Mouse (Mus musculus) neural tube, embryonic 12.5 days (tissue): ENCODE measurements at regions not wholly inside any gene's neighbourhood (a gene's known extent, or its start where the extent isn't known, plus 50 kb on each side); places are given as distances from the start of the nearest gene placed in this dataset.

ENCODE experiments used
- ATAC-seq: fragments of 200-750 bp; cut with Nextera tagmentation; 2 replicates; pipeline ENCODE4 v1.8.0; 2017; ENCODE audit warnings: low read depth, mild to moderate bottlenecking, moderate TSS enrichment, moderate library complexity; ENCODE audit not compliant: low FRiP score
- H3K27ac ChIP-seq: fragments of 300-500 bp; sonication (generic); 2 replicates; pipeline ENCODE4 v1.5.1; 2016
- H3K27me3 ChIP-seq: fragments of 300-500 bp; sonication (generic); replicated peaks from 2 replicates; pipeline ENCODE4 v1.6.1; 2016; ENCODE audit warnings: mild to moderate bottlenecking
- H3K36me3 ChIP-seq: fragments of 300-500 bp; sonication (generic); 2 replicates; pipeline ENCODE4 v1.6.1; 2016; ENCODE audit warnings: mild to moderate bottlenecking
- H3K4me1 ChIP-seq: fragments of 300-500 bp; sonication (generic); 2 replicates; pipeline ENCODE4 v1.6.1; 2016
- H3K4me2 ChIP-seq: fragments of 300-500 bp; sonication (generic); replicated peaks from 2 replicates; pipeline ENCODE4 v1.6.1; 2016; ENCODE audit warnings: mild to moderate bottlenecking
- H3K4me3 ChIP-seq: fragments of 300-500 bp; sonication (generic); 2 replicates; pipeline ENCODE4 v1.5.1; 2016
- H3K9ac ChIP-seq: fragments of 300-500 bp; sonication (generic); 2 replicates; pipeline ENCODE4 v1.6.1; 2016; ENCODE audit warnings: mild to moderate bottlenecking
- H3K9me3 ChIP-seq: fragments of 300-500 bp; sonication (generic); 2 replicates; pipeline ENCODE4 v1.6.1; 2016; ENCODE audit warnings: mild to moderate bottlenecking
- WGBS: fragments of 180-500 bp; shearing (Covaris S2); methylation state at CpG from one replicate; pipeline ENCODE4 v1.1.7; 2016; 5-methylcytosine and 5-hydroxymethylcytosine counted together

- no peak overlapping the region for H3K27ac ChIP-seq
- no peak overlapping the region for H3K4me3 ChIP-seq
- H3K36me3 ChIP-seq, result no peaks in the 10 kb centered on the region
- H3K4me1 ChIP-seq, result peaks cover 20% of the 10 kb centered on the region; the same call in 1 of the 2 replicates
- ATAC-seq, result no peak
- no peaks in the 10 kb centered on the region for H3K27me3 ChIP-seq
- no peaks in the 10 kb centered on the region for H3K9me3 ChIP-seq
- no peak overlapping the region for H3K9ac ChIP-seq
- WGBS, result 83% methylated on average over 4 of the region's 4 CpGs
- H3K4me2 ChIP-seq, result no peak overlapping the region
These were observed 137.2 kb upstream of the Noct start for GRCm38 (mm10) chr3:51087076-51087475.

GRCm38 (mm10) chr3:51089036-51089669, 135.1 kb upstream of the Noct start:
- no peak overlapping the region for H3K27ac ChIP-seq
- H3K36me3 ChIP-seq, result no peaks in the 10 kb centered on the region
- WGBS, result 56% methylated on average over 10 of the region's 10 CpGs
- no peak overlapping the region for H3K4me3 ChIP-seq
- H3K27me3 ChIP-seq, result no peaks in the 10 kb centered on the region
- peaks cover 16% of the 10 kb centered on the region; the same call in 1 of the 2 replicates for H3K4me1 ChIP-seq
- no peaks in the 10 kb centered on the region for H3K9me3 ChIP-seq
- peak; percentile 51 for ATAC-seq
- H3K4me2 ChIP-seq, result 0 out of 2 replicates have a peak overlapping the region, but pooled peaks have one; percentile 7
- no peak overlapping the region for H3K9ac ChIP-seq

GRCm38 (mm10) chr3:51091478-51091877, 132.8 kb upstream of the Noct start:
- 60% methylated on average over 4 of the region's 4 CpGs for WGBS
- Histone ChIP-seq H3K9ac (no peak overlapping the region), H3K4me1 (peaks cover 27% of the 10 kb centered on the region), H3K27ac (no peak overlapping the region), H3K4me2 (no peak overlapping the region), H3K4me3 (no peak overlapping the region), H3K36me3 (no peaks in the 10 kb centered on the region), H3K9me3 (no peaks in the 10 kb centered on the region), H3K27me3 (no peaks in the 10 kb centered on the region)
- no peak for ATAC-seq

GRCm38 (mm10) chr3:51092079-51093028, 131.9 kb upstream of the Noct start:
- no peaks in the 10 kb centered on the region for H3K27me3 ChIP-seq
- H3K36me3 ChIP-seq, result no peaks in the 10 kb centered on the region
- ATAC-seq, result no peak
- no peak overlapping the region for H3K27ac ChIP-seq
- H3K4me3 ChIP-seq, result no peak overlapping the region
- no peak overlapping the region for H3K4me2 ChIP-seq
- peaks cover 26% of the 10 kb centered on the region for H3K4me1 ChIP-seq
- 86% methylated on average over 12 of the region's 12 CpGs for WGBS
- H3K9ac ChIP-seq, result no peak overlapping the region
- H3K9me3 ChIP-seq, result no peaks in the 10 kb centered on the region

- no peak overlapping the region for H3K4me3 ChIP-seq
- peak overlapping the region; percentile 46; the same call in 1 of the 2 replicates for H3K27ac ChIP-seq
- H3K9ac ChIP-seq, result no peak overlapping the region
- H3K36me3 ChIP-seq, result no peaks in the 10 kb centered on the region
- peak overlapping the region; percentile 12; the same call in 1 of the 2 replicates for H3K4me2 ChIP-seq
- WGBS, result 31% methylated on average over 14 of the region's 14 CpGs
- peak; percentile 51; the same call in 1 of the 2 replicates for ATAC-seq
- H3K9me3 ChIP-seq, result no peaks in the 10 kb centered on the region
- H3K27me3 ChIP-seq, result no peaks in the 10 kb centered on the region
- H3K4me1 ChIP-seq, result peaks cover 13% of the 10 kb centered on the region
These were observed 128.3 kb upstream of the Noct start for GRCm38 (mm10) chr3:51095847-51096447.

GRCm38 (mm10) chr3:51096545-51096944, 127.7 kb upstream of the Noct start:
- WGBS, result 35% methylated on average over 6 of the region's 6 CpGs
- Histone ChIP-seq H3K4me1 (peaks cover 13% of the 10 kb centered on the region), H3K9me3 (no peaks in the 10 kb centered on the region), H3K4me2 (peak overlapping the region; percentile 12; the same call in 1 of the 2 replicates), H3K36me3 (no peaks in the 10 kb centered on the region), H3K27me3 (no peaks in the 10 kb centered on the region), H3K4me3 (no peak overlapping the region), H3K27ac (no peak overlapping the region), H3K9ac (no peak overlapping the region)
- ATAC-seq, result no peak

- 86% methylated on average over 10 of the region's 10 CpGs for WGBS
- H3K27me3 ChIP-seq, result no peaks in the 10 kb centered on the region
- no peak overlapping the region for H3K4me2 ChIP-seq
- no peak for ATAC-seq
- no peak overlapping the region for H3K27ac ChIP-seq
- H3K9ac ChIP-seq, result no peak overlapping the region
- H3K36me3 ChIP-seq, result no peaks in the 10 kb centered on the region
- no peaks in the 10 kb centered on the region for H3K9me3 ChIP-seq
- peaks cover 13% of the 10 kb centered on the region for H3K4me1 ChIP-seq
- no peak overlapping the region for H3K4me3 ChIP-seq
These were observed 126.9 kb upstream of the Noct start for GRCm38 (mm10) chr3:51097362-51097761.

GRCm38 (mm10) chr3:51099966-51100365, 124.3 kb upstream of the Noct start:
- Histone ChIP-seq H3K4me3 (no peak overlapping the region), H3K27ac (no peak overlapping the region), H3K36me3 (no peaks in the 10 kb centered on the region), H3K9ac (no peak overlapping the region), H3K4me2 (no peak overlapping the region), H3K4me1 (peaks cover 13% of the 10 kb centered on the region), H3K9me3 (no peaks in the 10 kb centered on the region), H3K27me3 (no peaks in the 10 kb centered on the region)
- 90% methylated on average over 7 of the region's 7 CpGs for WGBS
- ATAC-seq, result no peak

- Histone ChIP-seq H3K9ac (no peak overlapping the region), H3K4me3 (no peak overlapping the region)
These were observed 115.5 kb upstream of the Noct start for GRCm38 (mm10) chr3:51108639-51109202.

GRCm38 (mm10) chr3:51111241-51111640, 113.0 kb upstream of the Noct start:
- WGBS, result 93% methylated on average over 11 of the region's 11 CpGs
- no peak overlapping the region for H3K4me2 ChIP-seq

More at GRCm38 (mm10) chr3:51108639-51109202, 115.5 kb upstream of the Noct start:
- Histone ChIP-seq H3K9me3 (no peaks in the 10 kb centered on the region), H3K36me3 (no peaks in the 10 kb centered on the region), H3K27ac (no peak overlapping the region), H3K27me3 (no peaks in the 10 kb centered on the region), H3K4me2 (no peak overlapping the region), H3K4me1 (no peaks in the 10 kb centered on the region)
- ATAC-seq, result no peak
- 44% methylated on average over 12 of the region's 12 CpGs for WGBS

GRCm38 (mm10) chr3:51112351-51112750, 111.9 kb upstream of the Noct start:
- WGBS, result 84% methylated on average over 3 of the region's 3 CpGs
- Histone ChIP-seq H3K27ac (no peak overlapping the region), H3K4me1 (no peaks in the 10 kb centered on the region), H3K4me2 (no peak overlapping the region), H3K36me3 (no peaks in the 10 kb centered on the region), H3K27me3 (no peaks in the 10 kb centered on the region), H3K9me3 (no peaks in the 10 kb centered on the region), H3K9ac (no peak overlapping the region), H3K4me3 (no peak overlapping the region)
- no peak for ATAC-seq

More at GRCm38 (mm10) chr3:51111241-51111640, 113.0 kb upstream of the Noct start:
- Histone ChIP-seq H3K9ac (no peak overlapping the region), H3K36me3 (no peaks in the 10 kb centered on the region), H3K4me3 (no peak overlapping the region), H3K27me3 (no peaks in the 10 kb centered on the region), H3K9me3 (no peaks in the 10 kb centered on the region), H3K27ac (no peak overlapping the region), H3K4me1 (no peaks in the 10 kb centered on the region)
- no peak for ATAC-seq

- ATAC-seq, result no peak
- H3K36me3 ChIP-seq, result no peaks in the 10 kb centered on the region
- no peak overlapping the region for H3K27ac ChIP-seq
- H3K9me3 ChIP-seq, result no peaks in the 10 kb centered on the region
- no peaks in the 10 kb centered on the region for H3K27me3 ChIP-seq
- 59% methylated on average over 2 of the region's 2 CpGs for WGBS
- H3K4me1 ChIP-seq, result no peaks in the 10 kb centered on the region
- no peak overlapping the region for H3K4me3 ChIP-seq
- H3K9ac ChIP-seq, result no peak overlapping the region
- no peak overlapping the region for H3K4me2 ChIP-seq
These were observed 108.3 kb upstream of the Noct start for GRCm38 (mm10) chr3:51115921-51116320.
